Mouse (Mus musculus) left cerebral cortex, postnatal 36 days (tissue): ENCODE data around the gene Gng8. TPM values are rescaled to one million over a fixed set of nuclear protein-coding genes. Genes with fewer than 3 reads are reported as not detected.

ENCODE experiments used
- DNase-seq, 2 experiments: peaks; one replicate each; pipeline ENCODE4 v3.0.0; 2021 to 2022; ENCODE audit warnings: low spot score in 2 of 2, mixed read lengths in 1 of 2
- intact Hi-C: fragments of 180-260 bp; cut with DNase I; formaldehyde crosslinking; loops from one replicate; pipeline ENCODE4 v1.15.1; 2025
- total RNA-seq, 2 experiments: library from RNA; stranded (reverse); gene quantifications; 2 replicates each; pipeline ENCODE4 v1.2.3; 2021

Gng8 gene
- total RNA-seq, 2 experiments from 2014 or later = 2.8 to 4.0 TPM

DNA sequence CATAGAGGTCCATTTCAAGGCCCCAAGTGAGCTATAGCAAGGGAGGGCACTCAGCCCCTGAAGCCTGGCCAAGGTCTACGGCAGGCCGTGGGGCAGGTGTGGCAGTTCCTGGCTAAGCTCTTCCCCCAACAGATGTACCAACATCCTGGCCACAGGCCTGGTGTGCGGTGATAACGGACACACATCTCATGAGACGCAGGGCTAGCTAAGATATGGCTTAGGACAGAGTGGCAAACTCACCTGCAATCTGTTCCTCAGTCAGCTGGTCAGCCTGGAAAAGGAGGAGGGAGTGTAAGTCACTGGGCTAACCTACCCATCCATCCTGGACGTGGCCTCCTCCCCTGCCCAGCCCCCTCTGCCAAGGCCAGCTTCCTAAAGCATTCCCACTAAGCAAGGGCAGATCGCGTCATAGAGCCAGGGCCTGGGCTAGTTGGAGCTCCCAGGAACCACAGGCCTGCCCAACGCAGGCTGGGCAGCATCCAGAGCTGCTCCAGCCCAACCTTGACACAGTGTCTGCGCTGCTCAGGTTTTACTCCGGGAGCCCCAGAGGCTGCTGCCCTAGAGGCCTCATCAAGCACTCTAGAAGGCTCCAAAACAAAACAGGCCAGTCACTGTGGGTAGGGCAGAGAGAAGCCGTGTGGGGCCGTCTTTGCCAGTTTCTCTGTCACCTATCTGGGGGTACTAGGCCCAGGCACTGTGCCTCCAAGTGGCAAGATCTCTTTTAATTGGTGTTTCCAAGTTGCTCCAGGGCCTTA, 28.0 kb downstream of the Gng8 start:
- intact Hi-C loops = no loop called here
- DNase-seq = no peak

DNA sequence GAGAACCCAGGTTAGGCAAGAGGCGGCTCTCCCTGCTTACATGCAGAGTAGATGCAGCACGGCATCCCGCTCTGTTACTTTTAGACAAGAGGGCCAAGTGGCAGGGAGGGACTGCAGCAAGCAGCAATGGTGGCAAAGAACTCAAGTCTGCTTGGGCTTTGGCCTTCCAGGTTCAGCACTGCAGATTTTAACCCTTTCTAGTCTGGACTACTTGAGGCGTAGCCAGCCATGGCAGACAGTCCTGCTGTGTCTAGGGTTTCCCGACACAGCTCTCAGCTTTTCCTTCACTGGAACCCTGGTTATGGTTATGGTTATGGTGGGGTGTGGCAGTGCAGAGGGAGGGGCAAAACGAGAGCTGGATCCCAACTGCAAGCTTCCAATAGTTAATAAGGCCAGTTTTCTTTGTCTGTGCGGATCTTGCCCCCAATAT, 28.6 kb downstream of the Gng8 start:
- no peak for DNase-seq

DNA sequence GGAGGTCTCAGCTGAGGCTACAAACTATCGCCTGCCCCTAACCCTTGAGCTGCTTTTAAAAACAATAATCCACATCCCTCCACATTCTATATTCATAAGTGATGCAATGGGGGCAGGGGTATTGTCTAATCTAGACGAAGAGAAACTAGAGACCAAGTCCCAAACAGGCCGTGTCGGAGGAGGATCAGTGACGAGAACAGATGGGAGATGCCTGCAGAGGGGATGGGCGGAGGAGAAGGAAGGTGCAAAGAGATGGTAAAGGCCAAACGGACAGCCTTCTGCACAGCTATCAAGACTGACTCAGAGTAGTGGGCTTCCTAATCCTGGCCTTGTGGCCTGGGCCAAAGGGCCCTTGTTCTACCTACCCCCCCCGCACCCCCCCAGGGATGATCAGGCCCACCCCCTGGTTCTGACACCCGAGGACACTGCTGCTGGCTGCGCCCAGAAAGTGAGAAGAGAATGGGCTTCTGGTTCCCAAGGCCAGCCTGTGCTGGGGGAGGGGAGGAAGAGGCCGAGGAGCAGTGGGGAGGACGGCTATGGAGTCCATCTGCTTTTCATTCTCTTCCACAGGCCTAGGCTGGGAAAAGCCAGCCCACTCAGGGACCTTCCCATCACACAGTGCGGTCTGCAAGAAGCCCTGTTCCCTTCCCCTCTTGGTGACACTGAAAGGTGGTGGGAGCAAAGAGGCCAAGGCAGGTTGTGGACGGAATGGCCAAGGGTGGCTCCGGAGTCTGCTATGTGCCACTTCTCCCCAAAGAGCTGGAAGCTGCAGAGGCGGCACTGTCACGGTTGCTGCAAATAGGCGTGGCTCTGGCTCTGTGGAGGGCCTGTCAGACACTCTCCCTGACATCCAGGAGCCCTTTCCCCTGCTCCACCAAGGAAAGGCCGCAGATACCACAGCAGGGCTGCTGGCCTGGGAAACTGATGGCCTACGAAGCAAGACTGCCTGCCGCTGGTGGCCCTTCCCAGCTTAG, 29.5 kb downstream of the Gng8 start:
- intact Hi-C loops = no loop called here
- DNase-seq = no peak

More for the DNA sequence above, 28.6 kb downstream of the Gng8 start:
- intact Hi-C loops = no loop called here

DNA sequence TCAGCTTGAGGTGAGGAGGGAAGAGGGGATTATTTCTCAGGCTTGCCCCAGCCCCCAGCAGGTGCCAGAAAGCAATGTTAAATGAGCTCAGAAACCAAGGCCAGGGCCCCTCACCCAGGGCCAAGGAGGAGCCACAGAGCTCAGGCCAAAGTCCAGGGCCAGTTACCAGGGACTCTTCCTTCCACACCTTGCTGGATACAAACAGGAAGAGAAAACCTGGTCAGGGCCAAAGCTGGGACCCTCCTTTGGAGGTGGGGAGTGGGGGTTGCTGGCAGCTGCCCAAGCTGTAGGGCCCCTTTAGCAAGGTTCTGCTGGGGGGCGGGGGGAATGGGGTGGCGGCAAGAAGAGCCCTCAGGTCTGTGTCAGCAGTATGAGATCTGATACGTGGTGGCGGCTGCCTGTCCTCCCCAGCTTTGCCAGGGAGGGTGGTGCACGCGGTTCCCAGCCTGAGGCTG, 30.3 kb downstream of the Gng8 start:
- intact Hi-C loops = no loop called here

DNA sequence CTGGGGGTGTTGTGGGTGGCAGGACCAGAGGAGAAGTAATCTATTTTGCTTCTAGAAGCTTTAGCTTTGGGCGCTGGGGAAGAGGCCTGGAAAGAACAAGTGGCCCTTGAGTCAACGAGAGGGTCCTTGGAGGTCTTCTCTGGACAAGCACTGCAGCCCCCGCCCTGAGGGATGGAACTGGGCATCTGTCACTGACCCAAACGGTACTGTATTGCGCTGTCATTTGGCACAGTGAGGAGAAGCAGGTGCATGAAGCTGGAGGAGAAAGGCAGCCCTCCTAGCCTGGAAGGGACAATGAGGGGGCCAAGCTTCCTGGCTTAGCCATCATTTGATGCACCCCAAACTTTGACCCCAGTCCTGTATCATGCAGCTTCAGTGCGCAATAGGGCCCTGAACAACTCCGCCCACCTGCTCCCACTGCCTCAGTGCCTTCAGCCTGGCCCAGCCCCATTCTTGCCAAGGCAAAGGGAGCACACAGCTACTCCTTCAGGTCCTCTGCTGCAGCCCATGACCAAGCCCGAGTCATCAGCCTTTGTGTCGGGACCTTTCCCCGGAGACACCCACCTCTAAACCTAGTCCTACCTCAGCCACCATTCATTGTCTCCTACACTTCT, 30.9 kb downstream of the Gng8 start:
- peak; percentile 54 to 64 for DNase-seq
- intact Hi-C loops = no loop called here

More for the DNA sequence above, 30.3 kb downstream of the Gng8 start:
- no peak for DNase-seq

DNA sequence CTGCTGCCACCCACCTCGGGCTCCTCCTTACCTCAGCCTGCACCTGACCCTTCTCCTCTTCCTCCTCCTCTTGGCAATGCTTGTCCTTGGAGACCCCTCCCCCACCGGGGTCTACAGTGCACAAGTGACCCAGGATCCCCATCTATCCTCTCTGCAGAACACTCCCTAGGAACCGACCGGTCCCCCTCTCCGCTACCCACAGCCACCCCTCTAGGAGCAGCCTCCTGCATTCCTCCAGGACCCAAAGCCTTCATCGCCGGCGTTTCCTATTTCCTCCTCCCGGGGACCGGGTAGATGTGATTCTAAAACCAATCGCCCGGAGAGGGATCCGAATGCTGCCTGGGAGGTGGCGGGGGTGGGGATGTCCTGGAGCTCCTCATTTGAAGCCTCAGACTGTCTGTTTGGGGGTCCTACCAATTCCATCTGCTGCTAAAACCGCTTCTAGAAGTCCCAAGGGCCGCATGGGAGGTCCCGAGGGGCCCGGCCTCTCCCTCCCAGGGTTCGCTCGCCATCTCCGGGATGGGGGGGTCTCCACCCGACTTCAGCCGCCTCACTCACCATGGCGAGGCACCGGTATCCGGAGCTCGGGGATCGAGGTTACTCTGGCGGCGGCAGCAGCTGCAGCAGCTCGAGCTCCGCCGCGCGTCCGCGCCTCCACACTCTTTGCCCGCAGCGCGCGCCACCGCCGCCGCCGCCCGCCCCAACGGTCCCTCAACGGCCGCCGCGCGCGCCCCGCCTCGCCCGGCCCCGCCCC, 31.9 kb downstream of the Gng8 start:
- intact Hi-C loops = no loop called here
- DNase-seq = peak in 1 of 2 experiments; percentile 31

DNA sequence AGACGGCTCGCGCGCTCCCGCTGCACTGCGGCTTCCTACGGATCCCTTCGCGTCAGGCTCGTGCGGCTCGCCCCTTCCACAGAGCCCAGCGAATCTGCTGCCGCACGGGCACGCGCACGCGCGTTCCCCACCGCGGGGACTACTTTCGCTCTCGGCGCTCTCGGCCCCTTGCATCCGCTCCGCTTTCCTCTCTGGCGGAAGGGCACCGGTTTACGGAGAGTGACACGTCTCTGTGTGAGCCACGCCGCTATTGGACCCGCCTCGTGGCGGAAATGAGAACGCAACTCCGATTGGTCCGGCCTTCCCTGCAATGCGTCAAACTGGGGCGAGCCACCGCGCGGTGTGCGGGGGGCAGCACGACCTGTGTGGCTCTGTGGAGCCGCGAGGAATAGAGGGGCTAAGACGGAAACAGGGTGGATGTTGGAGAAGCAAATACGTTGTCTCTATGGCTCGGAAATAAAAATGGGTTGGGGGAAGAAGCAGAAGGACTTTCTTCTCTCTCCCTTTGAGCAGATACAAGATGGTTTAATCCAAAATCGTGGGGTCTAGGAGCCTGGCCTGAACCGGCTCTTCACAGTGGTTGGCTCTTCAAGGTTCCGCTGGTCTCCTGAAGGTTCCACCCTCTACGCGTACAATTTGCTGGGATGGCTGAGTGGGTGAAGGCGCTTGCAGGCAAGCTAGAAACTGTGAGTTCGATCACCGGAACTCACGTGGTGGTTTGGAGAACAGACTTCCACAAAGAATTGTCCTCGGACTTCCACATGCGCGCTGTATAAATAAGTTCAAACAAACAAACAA, 32.6 kb downstream of the Gng8 start, which contains the start of gene Calm3:
Calm3 (minus strand) TSS at position 78 of the 798 bp plus-strand sequence.
- DNase-seq = peak; percentile 100
- intact Hi-C loops = no loop called here

DNA sequence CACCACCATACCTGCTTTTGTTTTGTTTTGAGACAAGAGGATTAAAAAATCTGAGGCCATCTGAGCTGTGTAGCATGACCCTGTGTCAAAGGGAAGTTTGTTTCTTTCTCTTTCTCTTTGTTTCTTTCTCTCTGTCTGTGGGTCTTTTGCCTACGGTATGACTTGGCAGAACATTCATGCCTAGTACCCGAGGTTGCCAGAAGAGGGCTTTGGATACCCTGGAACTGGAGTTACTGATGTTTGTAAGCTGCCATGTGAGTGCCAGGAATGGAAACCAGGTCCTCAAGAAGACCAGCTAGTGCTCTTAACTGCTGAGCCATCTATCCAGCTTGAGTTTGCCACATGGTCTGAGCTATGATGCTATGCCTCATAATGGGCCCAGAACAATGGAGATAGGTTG, 36.8 kb downstream of the Gng8 start:
- DNase-seq = no peak
- intact Hi-C loops = no loop called here

DNA sequence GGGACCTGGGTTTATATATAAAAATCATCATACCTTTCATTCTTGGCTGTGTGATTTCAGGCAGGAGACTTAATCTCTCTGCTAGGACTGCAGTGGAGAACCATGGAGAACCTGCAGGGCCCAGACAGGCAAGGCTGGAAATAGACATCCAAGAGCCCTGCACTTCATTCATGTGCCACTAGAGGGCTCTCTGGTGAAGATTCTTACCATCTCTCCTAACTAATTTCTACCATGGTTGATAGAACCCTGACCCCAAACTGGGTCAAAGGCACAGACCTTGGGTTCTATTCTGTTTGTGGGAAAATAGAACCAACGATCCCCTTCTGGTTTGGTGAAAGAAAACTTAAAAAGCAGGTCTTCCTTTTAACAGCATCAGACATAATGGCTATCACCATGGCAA, 39.3 kb downstream of the Gng8 start:
- peak; percentile 72 to 82 for DNase-seq
- intact Hi-C loops = no loop called here

DNA sequence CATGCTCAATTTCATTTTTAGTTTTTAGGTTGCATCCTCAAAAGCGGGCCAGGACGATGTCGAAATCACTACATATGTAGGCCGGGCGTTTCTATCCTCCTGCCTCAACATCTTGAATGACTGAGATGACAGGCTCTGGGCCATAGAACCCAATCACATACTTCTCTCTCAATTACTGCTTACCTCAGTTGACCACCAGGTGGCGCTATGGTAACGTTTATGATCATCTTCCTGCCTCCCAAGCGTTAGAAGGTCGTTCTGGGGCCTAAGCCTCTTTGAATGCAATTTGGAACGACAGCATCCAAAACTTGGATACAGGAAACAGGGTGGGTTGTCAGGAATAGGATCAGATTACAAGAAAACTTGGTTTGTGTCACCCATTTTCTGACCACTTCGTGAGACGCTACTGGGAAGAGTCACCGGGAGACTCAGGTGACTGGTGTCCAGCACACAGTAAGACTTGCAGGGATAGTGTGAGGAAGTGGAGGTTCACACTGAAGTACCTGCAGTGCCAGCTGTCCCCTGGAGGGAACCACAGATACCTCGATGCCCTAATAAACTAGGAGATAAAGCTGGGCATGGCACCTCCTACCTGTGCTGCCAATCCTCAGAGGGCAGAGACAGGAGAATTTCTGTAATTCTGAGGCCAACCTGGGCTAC, 40.5 kb downstream of the Gng8 start:
- peak; percentile 79 to 88 for DNase-seq
- intact Hi-C loops = loop anchor here (1.0 to 2.0 kb wide), 3 partner anchors 18 to 131 kb away; partner anchors contain the start of gene Hif3a

DNA sequence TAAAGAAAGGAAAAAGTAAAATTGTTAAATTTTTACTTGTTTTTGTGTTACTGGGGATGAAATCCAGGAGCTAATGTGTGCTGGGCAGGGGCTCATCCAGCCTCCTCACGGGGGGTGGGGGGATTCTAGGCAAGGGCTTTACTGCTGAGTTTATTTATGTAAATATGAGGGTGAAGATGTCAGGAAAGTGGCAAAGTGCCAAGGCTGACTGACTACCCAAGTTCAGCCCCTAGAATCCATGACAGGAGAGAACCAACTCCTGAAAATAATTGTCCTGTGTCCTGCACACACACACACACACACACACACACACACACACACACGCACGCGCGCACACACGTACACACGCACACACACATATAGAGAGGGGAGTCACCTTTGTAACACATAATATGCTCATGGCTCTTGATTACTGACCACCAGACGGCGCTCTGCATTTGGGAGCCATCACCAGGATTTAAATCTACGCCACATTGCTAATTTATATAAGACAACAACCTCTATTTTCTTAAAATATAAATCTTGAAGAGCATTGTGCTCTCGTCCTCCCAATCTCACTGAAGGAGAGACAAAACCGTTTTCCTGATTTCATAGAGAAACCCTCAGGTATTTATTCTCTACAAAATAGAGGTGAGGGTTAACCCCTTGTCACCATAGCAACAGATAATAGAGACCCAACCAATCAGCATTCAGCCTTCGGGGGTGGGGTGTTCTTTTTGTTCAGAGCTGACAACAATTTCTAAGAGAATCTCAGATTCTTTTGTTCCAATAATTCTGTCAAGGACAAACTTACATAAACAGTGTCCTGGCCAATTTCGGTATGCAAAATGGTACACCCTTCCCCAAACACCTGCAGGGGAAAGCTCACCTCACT, 41.4 kb downstream of the Gng8 start:
- intact Hi-C loops = loop anchor here (1.0 to 2.0 kb wide), 3 partner anchors 17 to 130 kb away; partner anchors contain the start of gene Hif3a
- peak in 1 of 2 experiments; percentile 42 for DNase-seq

DNA sequence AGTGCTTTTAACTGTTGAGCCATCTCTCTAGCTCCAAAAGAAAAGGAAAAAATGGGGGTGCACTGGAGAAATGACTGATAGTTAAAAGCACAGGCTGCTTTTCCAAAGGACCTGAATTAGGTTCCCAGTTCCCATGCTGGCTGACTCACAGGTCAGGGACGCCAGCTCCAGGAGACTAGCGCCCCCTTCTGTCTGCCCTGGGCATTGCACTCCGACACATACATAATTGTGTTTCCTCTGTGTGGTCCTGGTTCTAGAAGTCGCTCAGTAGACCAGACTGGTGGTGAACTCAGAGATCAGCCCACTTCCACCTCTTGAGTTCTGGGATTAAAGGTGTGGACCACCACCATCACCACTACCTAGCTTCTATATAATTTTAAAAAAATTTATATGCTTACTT, 45.7 kb downstream of the Gng8 start:
- intact Hi-C loops = no loop called here

DNA sequence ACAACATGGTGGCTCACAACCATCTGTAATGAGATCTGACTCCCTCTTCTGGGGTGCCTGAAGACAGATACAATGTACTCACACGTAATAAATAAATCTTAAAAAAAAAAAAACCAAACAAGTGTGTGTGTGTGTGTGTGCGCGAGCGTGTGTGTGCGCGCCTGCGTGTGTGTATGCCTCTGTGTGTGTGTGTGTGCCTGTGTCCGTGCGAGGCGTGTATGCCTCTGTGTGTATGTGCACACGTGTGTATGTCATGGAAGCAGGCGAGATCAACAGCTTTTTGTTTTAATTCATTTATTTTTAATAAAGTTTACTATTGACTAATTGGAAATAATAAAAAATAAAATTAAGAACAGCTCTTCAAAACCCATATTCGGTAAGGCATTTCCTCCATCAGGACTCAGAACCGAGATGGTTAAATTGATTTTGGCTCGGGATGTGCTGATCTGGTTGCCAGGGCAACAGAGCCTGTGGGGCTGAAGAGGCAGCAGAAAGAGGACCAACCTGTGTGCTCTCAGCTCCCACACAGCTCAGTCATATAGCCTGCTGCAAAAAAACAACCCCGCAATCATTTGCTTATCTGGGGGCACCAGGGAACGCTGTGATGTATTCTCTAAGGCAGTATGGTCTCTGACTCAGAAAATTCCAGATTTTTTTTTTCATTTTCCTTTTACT, 46.7 kb downstream of the Gng8 start:
- peak in 1 of 2 experiments; percentile 63 for DNase-seq
- intact Hi-C loops = no loop called here

More for the DNA sequence above, 45.7 kb downstream of the Gng8 start:
- no peak for DNase-seq

DNA sequence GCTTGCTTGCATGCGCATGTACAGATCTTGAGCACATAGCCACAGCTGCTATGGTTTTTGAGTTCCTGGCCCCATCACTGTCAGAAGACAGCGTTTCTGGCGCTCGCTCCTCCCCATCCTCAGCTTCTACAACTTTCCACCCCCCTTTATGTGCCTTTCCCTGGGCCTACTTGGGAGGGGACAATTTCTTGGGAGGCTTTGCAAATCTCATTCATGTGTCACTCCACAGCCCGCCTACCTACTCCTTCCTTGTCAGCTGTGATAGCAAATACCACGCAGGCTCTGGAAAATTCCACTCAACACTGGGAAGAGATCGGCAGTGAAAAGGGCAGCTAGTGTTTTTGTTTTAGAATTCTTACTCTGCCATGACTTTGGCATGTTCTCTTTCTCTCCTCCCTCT, 48.7 kb downstream of the Gng8 start:
- intact Hi-C loops = no loop called here
- peak; percentile 73 to 77 for DNase-seq

DNA sequence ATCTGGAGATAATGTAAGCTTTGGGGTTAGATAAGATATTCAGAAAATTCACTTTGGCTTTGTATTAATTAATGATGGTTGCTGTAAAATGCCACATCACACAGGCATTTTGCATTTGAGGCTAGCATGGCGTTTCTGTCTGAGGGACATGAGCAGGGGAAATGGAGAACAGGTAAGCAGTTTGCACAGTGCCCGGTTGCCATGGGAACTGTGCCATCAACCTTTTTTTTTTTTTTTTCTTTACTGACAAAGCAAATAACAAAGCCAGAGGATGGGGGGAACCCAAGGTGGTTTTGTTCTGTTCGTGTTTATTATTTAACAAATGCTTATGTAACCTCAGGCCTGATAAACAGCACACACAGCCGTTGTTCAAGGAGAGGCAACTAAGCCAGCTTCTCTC, 51.3 kb downstream of the Gng8 start:
- intact Hi-C loops = no loop called here
- DNase-seq = no peak

DNA sequence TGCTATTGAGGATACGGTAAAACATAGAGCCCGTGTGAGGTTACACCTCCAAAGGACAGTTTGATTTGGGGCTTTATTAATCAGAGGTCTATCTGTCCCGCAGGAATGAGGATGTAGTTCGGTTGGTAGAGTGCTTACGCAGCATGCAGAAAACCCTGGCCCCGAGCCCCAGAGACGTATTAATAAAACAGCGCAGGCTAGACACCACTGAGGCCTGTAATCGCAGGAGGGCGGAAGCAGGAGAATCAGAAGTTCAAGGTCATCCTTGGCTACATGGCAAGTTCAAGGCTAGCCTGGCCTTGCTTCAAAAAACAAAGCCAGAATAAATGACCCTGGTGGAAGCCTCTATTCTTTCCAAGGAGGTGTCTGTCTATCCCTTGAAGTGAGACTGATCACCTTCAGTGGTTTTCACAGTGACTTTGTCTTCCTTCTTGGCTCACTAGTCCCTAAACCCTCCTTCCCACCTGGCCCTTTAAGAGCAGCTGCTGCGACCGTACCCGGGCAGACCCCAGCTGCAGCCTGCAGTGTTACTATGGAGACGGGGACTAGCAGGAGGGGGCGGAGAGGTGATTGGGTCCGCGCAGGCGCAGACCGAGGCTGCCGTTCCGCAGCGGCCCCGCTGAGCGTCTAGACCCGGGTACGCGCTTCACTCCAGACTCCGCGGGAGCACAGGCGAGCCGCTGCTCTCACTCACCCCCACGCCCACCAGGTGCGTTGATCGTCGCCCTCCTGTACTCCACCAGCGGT, 52.6 kb downstream of the Gng8 start, which contains the start of gene Pnmal2:
Pnmal2 (plus strand) TSS at position 622 of the 747 bp plus-strand sequence.
- intact Hi-C loops = no loop called here

More for the DNA sequence above, 52.6 kb downstream of the Gng8 start, which contains the start of gene Pnmal2:
- peak; percentile 88 to 90 for DNase-seq
